Mouse (Mus musculus) heart, embryonic 12.5 days (tissue): Measurements from ENCODE around the gene Nadk2. TPM values are rescaled to one million over a fixed set of nuclear protein-coding genes. Genes with fewer than 3 reads are reported as not detected.
A peak's percentile ranks its signal among the peaks of the same experiment; 100 is the strongest.

ENCODE experiments used
- ATAC-seq: fragments of 200-750 bp; cut with Nextera tagmentation; 2 replicates; pipeline ENCODE4 v1.8.0; 2017; ENCODE audit warnings: moderate TSS enrichment, moderate library complexity; ENCODE audit not compliant: insufficient number of reproducible peaks, low FRiP score
- H3K27ac ChIP-seq: fragments of 300-500 bp; sonication (generic); 2 replicates; pipeline ENCODE4 v1.5.1; 2016; ENCODE audit warnings: mild to moderate bottlenecking, moderate library complexity; ENCODE audit not compliant: poor library complexity, severe bottlenecking
- H3K27me3 ChIP-seq: fragments of 300-500 bp; sonication (generic); replicated peaks from 2 replicates; pipeline ENCODE4 v1.6.1; 2016; ENCODE audit warnings: mild to moderate bottlenecking, moderate library complexity
- H3K36me3 ChIP-seq: fragments of 300-500 bp; sonication (generic); 2 replicates; pipeline ENCODE4 v1.6.1; 2016; ENCODE audit warnings: mild to moderate bottlenecking, moderate library complexity
- H3K4me1 ChIP-seq: fragments of 300-500 bp; sonication (generic); replicated peaks from 2 replicates; pipeline ENCODE4 v1.6.1; 2016; ENCODE audit warnings: mild to moderate bottlenecking
- H3K4me2 ChIP-seq: fragments of 300-500 bp; sonication (generic); 2 replicates; pipeline ENCODE4 v1.6.1; 2016; ENCODE audit warnings: mild to moderate bottlenecking, moderate library complexity
- H3K4me3 ChIP-seq: fragments of 300-500 bp; sonication (generic); 2 replicates; pipeline ENCODE4 v1.5.1; 2016; ENCODE audit warnings: mild to moderate bottlenecking
- H3K9ac ChIP-seq: fragments of 300-500 bp; sonication (generic); 2 replicates; pipeline ENCODE4 v1.6.1; 2016; ENCODE audit warnings: mild to moderate bottlenecking, moderate library complexity
- H3K9me3 ChIP-seq: fragments of 300-500 bp; sonication (generic); replicated peaks from 2 replicates; pipeline ENCODE4 v1.6.1; 2016; ENCODE audit warnings: mild to moderate bottlenecking, moderate library complexity
- WGBS: fragments of 180-500 bp; shearing (Covaris S2); methylation state at CpG from one replicate; pipeline ENCODE4 v1.1.7; 2016; 5-methylcytosine and 5-hydroxymethylcytosine counted together
- polyA plus RNA-seq: library from polyadenylated mRNA; unstranded; fragments of >200 nt; fragmentation: Nextera tagmentation; extraction: Ambion mirVana; gene quantifications from 2 replicates; pipeline ENCODE4 v1.2.1, GENCODE M21; 2016

The Nadk2 gene
- polyA plus RNA-seq, result 72.6 and 73.2 TPM in 2 replicates

GRCm38 (mm10) chr15:9070912-9071555, at the start of gene Nadk2:
Nadk2 (plus strand) TSS chr15:9071260.
- Histone ChIP-seq H3K9me3 (no peaks in the 10 kb centered on the region), H3K9ac (peak within 1 kb of the TSS; percentile 97), H3K4me1 (peaks cover 32% of the 10 kb centered on the region), H3K4me3 (peak within 1 kb of the TSS; percentile 96), H3K4me2 (peak within 1 kb of the TSS; percentile 89), H3K27ac (peak within 1 kb of the TSS; percentile 94), H3K27me3 (no peaks in the 10 kb centered on the region), H3K36me3 (no peaks in the 10 kb centered on the region)
- WGBS, result 0% methylated on average over 45 of the region's 54 CpGs
- peak; percentile 97 for ATAC-seq

- H3K27me3 ChIP-seq, result no peaks in the 10 kb centered on the region
- no peak for ATAC-seq
- no peaks in the 10 kb centered on the region for H3K4me1 ChIP-seq
- no peak overlapping the region for H3K4me2 ChIP-seq
- H3K9ac ChIP-seq, result no peak overlapping the region
- no peaks in the 10 kb centered on the region for H3K36me3 ChIP-seq
- H3K9me3 ChIP-seq, result no peaks in the 10 kb centered on the region
- H3K4me3 ChIP-seq, result no peak overlapping the region
- H3K27ac ChIP-seq, result no peak overlapping the region
Measured at GRCm38 (mm10) chr15:9055704-9056103, 15.4 kb upstream of the Nadk2 start.

DNA sequence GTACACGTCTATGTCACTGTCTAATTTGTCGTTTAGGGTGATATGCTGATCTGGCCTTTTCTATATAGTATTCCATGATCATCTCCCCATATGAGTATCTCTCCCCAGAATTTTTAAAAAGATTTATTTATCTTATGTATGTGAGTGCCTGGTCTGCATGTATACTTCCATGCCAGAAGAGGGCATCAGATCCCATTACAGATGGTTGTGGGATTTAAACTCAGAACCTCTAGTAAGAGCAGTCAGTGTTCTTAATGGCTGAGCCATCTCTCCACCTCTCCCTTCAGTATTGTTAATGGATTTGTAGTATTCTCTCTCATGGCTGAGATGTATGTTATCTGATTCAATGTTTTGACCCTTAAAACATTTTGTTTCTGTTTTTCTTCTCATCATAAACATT, 11.2 kb upstream of the Nadk2 start:
- Histone ChIP-seq H3K4me3 (no peak overlapping the region), H3K9ac (no peak overlapping the region)
- WGBS, result 78% methylated on average over 2 of the region's 2 CpGs

DNA sequence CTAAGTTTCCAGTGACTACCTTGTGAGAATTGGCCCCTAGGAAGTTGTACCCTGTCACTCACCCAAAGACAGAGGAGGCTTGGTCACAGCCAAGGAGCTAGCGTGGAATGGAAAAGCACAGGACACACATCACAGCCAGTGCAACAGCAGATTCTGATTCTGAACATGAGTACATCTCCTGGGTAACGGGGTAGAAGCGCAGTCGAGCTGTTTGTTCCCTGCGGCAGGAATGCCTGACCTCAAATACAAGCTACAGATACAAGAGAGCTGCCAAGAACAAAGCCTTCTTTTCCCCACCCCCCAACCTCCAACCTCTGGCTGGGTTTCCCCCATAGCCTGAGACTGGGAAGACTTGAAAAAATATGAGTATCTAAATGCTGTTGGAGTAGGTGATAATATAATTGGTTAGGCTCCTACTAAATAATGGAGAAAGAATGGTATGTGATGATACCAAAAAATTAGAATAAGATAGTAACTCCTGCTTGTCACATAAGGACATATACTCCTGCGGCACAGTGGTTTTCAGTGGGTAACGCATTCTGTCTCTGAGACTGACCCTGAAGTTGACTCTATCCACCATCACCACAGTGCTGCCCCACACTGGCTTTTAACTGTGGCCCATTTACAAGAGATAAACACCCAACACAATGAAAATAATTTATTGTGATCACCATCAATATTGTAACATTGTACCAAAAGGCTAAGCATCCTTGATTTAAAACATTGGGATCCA, 9.7 kb upstream of the Nadk2 start:
- Histone ChIP-seq H3K36me3 (no peaks in the 10 kb centered on the region), H3K4me3 (no peak overlapping the region), H3K4me1 (no peaks in the 10 kb centered on the region), H3K4me2 (no peak overlapping the region), H3K9ac (no peak overlapping the region), H3K27me3 (no peaks in the 10 kb centered on the region), H3K27ac (no peak overlapping the region), H3K9me3 (no peaks in the 10 kb centered on the region)
- WGBS, result 64% methylated on average over 7 of the region's 7 CpGs
- no peak for ATAC-seq

More for the DNA sequence above, 11.2 kb upstream of the Nadk2 start:
- Histone ChIP-seq H3K27me3 (no peaks in the 10 kb centered on the region), H3K4me2 (no peak overlapping the region), H3K4me1 (no peaks in the 10 kb centered on the region), H3K27ac (no peak overlapping the region), H3K9me3 (no peaks in the 10 kb centered on the region), H3K36me3 (no peaks in the 10 kb centered on the region)
- ATAC-seq, result no peak

DNA sequence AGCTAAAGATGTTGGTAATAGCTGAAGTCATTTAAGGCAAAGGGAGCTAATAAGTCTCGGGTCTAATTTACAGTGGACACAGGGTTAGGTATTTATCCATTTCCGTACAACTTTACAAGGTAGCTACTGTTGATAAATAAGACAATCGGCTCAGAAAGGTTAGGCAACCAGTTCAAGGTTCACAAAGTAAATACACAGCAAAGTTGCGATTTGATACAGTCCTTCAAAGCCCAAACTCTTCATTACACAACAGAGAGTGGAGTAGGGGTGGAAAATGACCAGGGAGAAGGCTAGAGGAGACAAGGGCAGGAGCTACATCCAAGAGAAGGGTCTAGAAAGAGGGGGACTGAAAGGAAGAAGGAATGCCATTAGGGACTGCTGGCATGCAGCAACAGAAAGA, 2.2 kb upstream of the Nadk2 start:
- Histone ChIP-seq H3K27ac (no peak overlapping the region), H3K4me3 (no peak overlapping the region), H3K27me3 (no peaks in the 10 kb centered on the region), H3K9me3 (no peaks in the 10 kb centered on the region), H3K4me2 (no peak overlapping the region), H3K9ac (no peak overlapping the region), H3K36me3 (no peaks in the 10 kb centered on the region), H3K4me1 (peaks cover 13% of the 10 kb centered on the region)
- WGBS, result 80% methylated on average over 4 of the region's 4 CpGs
- no peak for ATAC-seq

- peak overlapping the region; percentile 77 for H3K27ac ChIP-seq
- 5% methylated on average over 3 of the region's 3 CpGs for WGBS
- H3K4me3 ChIP-seq, result peak overlapping the region; percentile 96
- H3K9me3 ChIP-seq, result no peaks in the 10 kb centered on the region
- no peak for ATAC-seq
- H3K27me3 ChIP-seq, result no peaks in the 10 kb centered on the region
- H3K36me3 ChIP-seq, result no peaks in the 10 kb centered on the region
- peaks cover 27% of the 10 kb centered on the region for H3K4me1 ChIP-seq
- peak overlapping the region; percentile 89 for H3K4me2 ChIP-seq
- peak overlapping the region; percentile 79 for H3K9ac ChIP-seq
Measured at GRCm38 (mm10) chr15:9070353-9070752, 707 bp upstream of the Nadk2 start.

- H3K27me3 ChIP-seq, result no peaks in the 10 kb centered on the region
- no peaks in the 10 kb centered on the region for H3K9me3 ChIP-seq
- peak overlapping the region; percentile 97 for H3K9ac ChIP-seq
- under 1% methylated on average over 55 of the region's 66 CpGs for WGBS
- H3K36me3 ChIP-seq, result no peaks in the 10 kb centered on the region
- peak overlapping the region; percentile 72 for H3K4me2 ChIP-seq
- H3K4me1 ChIP-seq, result peaks cover 39% of the 10 kb centered on the region
- H3K4me3 ChIP-seq, result peak overlapping the region; percentile 96
- peak; percentile 23 for ATAC-seq
- H3K27ac ChIP-seq, result peak overlapping the region; percentile 94
Measured at GRCm38 (mm10) chr15:9071556-9072544, 790 bp downstream of the Nadk2 start.

DNA sequence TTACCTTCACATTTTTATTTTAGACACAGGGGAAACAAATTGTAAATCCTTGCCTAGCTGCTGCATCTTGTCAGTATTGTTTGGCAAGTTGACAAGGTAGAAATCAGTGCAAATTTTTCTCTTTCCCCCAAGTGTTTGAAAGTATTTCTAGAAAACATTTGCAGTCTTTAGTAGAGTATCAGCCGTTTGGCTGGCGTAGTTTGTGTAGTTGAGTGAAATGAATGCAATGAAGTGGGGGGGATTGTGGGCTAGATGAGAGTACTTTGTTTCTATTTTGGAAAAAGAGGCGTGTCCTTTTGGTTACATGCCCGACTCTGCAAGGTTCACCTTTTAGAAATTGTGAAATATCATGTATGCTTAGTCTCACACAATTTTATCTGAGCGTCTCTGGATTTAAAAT, 1.6 kb downstream of the Nadk2 start:
- 8% methylated on average over 5 of the region's 5 CpGs for WGBS
- Histone ChIP-seq H3K27me3 (no peaks in the 10 kb centered on the region), H3K4me1 (peaks cover 44% of the 10 kb centered on the region), H3K36me3 (no peaks in the 10 kb centered on the region), H3K9ac (peak overlapping the region; percentile 97), H3K27ac (peak overlapping the region; percentile 94), H3K4me3 (peak overlapping the region; percentile 96), H3K9me3 (no peaks in the 10 kb centered on the region), H3K4me2 (peak overlapping the region; percentile 72)
- no peak for ATAC-seq

DNA sequence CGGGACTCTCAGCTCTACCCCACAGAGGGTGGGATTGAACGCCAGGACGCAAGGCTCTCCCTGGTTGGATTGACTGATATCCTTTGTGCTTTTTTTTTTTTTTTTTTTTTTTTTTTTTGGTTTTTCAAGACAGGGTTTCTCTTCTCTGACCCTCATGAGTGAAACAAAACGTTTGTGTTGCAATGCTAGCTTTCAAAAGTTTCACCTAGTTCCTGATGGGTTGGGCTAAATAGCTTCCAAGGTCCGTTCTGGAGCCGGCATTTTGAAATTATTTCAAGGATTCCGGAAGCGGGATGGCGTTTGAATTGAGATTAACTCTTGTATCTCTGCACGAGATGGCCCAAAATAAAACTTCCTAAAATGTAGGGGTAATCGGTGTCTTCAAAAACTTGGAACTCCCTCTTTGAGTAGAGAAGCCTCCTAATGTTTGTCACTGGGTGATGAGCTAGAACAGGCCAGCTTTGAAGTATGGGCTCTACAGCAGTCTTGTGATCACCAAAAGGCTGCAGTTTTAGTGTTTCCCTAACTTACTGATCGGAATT, 2.1 kb downstream of the Nadk2 start:
- Histone ChIP-seq H3K4me2 (peak overlapping the region; percentile 72), H3K4me3 (peak overlapping the region; percentile 96), H3K36me3 (no peaks in the 10 kb centered on the region), H3K9me3 (no peaks in the 10 kb centered on the region), H3K27me3 (no peaks in the 10 kb centered on the region), H3K9ac (peak overlapping the region; percentile 97), H3K27ac (peak overlapping the region; percentile 94), H3K4me1 (peaks cover 48% of the 10 kb centered on the region)
- no peak for ATAC-seq
- 19% methylated on average over 12 of the region's 12 CpGs for WGBS

DNA sequence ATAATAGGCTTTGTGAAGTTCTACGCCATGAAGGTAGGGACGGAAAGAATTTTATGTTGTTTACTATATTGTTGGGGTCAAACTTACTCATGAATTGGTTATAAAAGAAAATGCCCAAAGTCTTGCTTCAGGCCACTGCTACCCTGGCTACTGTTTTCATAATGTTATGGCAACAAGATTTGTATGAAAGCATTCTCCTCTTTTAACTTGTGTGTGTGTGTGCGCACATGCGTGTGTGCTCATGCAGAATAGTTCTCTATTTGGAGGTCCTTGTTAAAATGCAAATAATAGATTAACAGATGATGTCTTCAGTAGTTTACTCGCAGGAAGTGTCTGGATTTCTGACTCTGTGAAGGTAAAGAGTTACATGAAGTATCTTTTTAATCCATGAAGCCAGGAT, 2.6 kb downstream of the Nadk2 start:
- 69% methylated on average over 5 of the region's 5 CpGs for WGBS
- Histone ChIP-seq H3K36me3 (no peaks in the 10 kb centered on the region), H3K9ac (peak overlapping the region; percentile 63; the same call in 1 of the 2 replicates), H3K4me1 (peaks cover 53% of the 10 kb centered on the region), H3K4me3 (peak overlapping the region; percentile 96), H3K27ac (peak overlapping the region; percentile 94), H3K27me3 (no peaks in the 10 kb centered on the region), H3K9me3 (no peaks in the 10 kb centered on the region), H3K4me2 (peak overlapping the region; percentile 72)
- ATAC-seq, result no peak
